In the genomic region with DNA sequence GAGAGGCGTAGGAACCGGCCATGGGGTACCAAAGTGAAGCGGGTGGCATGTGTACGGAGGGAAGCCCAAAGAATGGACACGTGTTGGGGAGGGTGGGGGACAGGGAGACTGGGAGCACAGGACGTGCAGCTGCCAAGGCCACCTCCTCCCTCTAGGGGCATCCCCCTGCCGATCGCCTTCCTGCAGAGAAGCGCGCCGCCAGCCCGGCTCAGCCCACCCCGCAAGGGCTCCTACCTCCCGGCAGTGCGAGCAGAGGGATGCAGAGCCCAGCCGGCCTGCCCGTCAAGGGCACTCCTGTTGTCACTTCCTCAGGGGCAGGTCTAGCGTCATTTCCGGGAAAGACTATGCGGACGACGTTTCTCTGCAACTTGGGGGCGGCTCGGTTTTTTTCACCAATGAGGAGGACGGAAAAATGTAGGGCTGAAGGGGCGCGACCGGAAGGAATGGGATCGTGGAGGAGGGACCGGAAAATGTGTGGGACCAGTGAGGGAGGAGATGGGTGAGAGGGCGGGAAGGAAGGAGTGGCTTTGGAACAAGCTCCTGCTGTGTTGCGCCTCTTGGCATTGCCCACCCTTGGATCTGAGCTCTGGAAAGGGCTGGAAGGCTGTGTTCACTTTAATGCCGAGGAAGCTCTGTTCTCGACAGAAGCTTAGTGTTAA, we compare ENCODE assay signal across 8 mouse cellular contexts. TPM values are rescaled to one million over a fixed set of nuclear protein-coding genes. Genes with fewer than 3 reads are reported as not detected.
DNase-seq lines count a peak whose midpoint lies in the region; ATAC-seq and TF ChIP-seq lines count a peak whose summit lies in the region.

Txn2 (minus strand) TSS at position 334 of the 659 bp plus-strand sequence.

- peak within 1 kb of the TSS; percentile 81 for H3K4me3 ChIP-seq in forebrain, embryonic 10.5 days
- H3K4me3 ChIP-seq in heart, embryonic 15.5 days, result peak within 1 kb of the TSS; percentile 88
- H3K4me3 ChIP-seq in liver, embryonic 14.5 days (ENCODE audit: insufficient read depth in 1 of 2, low read depth in 2 of 2, low read length in 2 of 2), result peak within 1 kb of the TSS; percentile 71 to 75
- H3K4me3 ChIP-seq in neural tube, embryonic 11.5 days (ENCODE audit: low read depth, low read length), result peak within 1 kb of the TSS; percentile 79
- peak within 1 kb of the TSS; percentile 70 for H3K4me3 ChIP-seq in stomach, postnatal 0 days (ENCODE audit: low read depth, low read length)

- H3K4me2 ChIP-seq in heart, embryonic 15.5 days, result peak within 1 kb of the TSS; percentile 85
- peak within 1 kb of the TSS; percentile 86 for H3K4me2 ChIP-seq in liver, embryonic 14.5 days (ENCODE audit: low read depth)
- H3K4me2 ChIP-seq in neural tube, embryonic 11.5 days (ENCODE audit: low read depth), result peak within 1 kb of the TSS; percentile 83
- peak within 1 kb of the TSS; percentile 74 for H3K4me2 ChIP-seq in stomach, postnatal 0 days (replicated peaks; ENCODE audit: low read depth)

- ATAC-seq in heart, embryonic 15.5 days (replicated peaks; ENCODE audit: insufficient number of reproducible peaks, insufficient read depth, low FRiP score, low read depth), result peak; percentile 95
- peak; percentile 88 for ATAC-seq in liver, embryonic 14.5 days (ENCODE audit: insufficient read depth)
- ATAC-seq in neural tube, embryonic 11.5 days (ENCODE audit: insufficient read depth, low FRiP score, low TSS enrichment), result peak; percentile 97
- ATAC-seq in stomach, postnatal 0 days (ENCODE audit: low FRiP score, low TSS enrichment), result peak; percentile 95

- TF ChIP-seq EP300 in liver, embryonic 14.5 days (IDR thresholded peaks at IDR 0.05; ENCODE audit: low read depth), result no peak
- no peak for TF ChIP-seq EP300 in stomach, postnatal 0 days (optimal IDR thresholded peaks at IDR 0.05)

- WGBS in forebrain, embryonic 10.5 days, result under 1% methylated on average over 34 of the region's 34 CpGs
- WGBS in heart, embryonic 15.5 days, result under 1% methylated on average over 34 of the region's 34 CpGs
- WGBS in liver, embryonic 14.5 days (ENCODE audit: insufficient replicate concordance), result under 1% methylated on average over 34 of the region's 34 CpGs
- WGBS in neural tube, embryonic 11.5 days, result under 1% methylated on average over 34 of the region's 34 CpGs
- WGBS in stomach, postnatal 0 days, result 1% methylated on average over 34 of the region's 34 CpGs

- TF ChIP-seq CTCF in liver, embryonic 14.5 days (IDR thresholded peaks at IDR 0.05; ENCODE audit: low read depth), result peak; percentile 35; the same call in 1 of the 2 replicates
- TF ChIP-seq CTCF in stomach, postnatal 0 days (IDR thresholded peaks at IDR 0.05; ENCODE audit: low read depth), result peak; percentile 44; the same call in 1 of the 2 replicates

- DNase-seq in CD8-positive naive resting alpha-beta T cell, adult 2 months (ENCODE audit: low read depth in 2 of 2, low spot score in 2 of 2), result peak; percentile 94 to 95
- DNase-seq in c-Kit-positive CD71-negative TER-119-negative erythroid progenitor cells, embryonic 14.5 days (ENCODE audit: low read depth), result peak; percentile 99
- DNase-seq in forebrain, embryonic 10.5 days (ENCODE audit: extremely low spot score, low spot score), result peak; percentile 99
- DNase-seq in kidney, postnatal 25 days, result peak; percentile 97 to 99
- DNase-seq in liver, embryonic 14.5 days (ENCODE audit: low read depth in 3 of 3, low spot score in 3 of 3), result peak; percentile 99
- DNase-seq in neural tube, embryonic 11.5 days (ENCODE audit: low spot score), result peak; percentile 95
- peak; percentile 97 for DNase-seq in stomach, postnatal 0 days (ENCODE audit: low spot score)

- no peaks in the 10 kb centered on the region for H3K9me3 ChIP-seq in forebrain, embryonic 10.5 days
- no peaks in the 10 kb centered on the region for H3K9me3 ChIP-seq in heart, embryonic 15.5 days (replicated peaks)
- no peaks in the 10 kb centered on the region for H3K9me3 ChIP-seq in liver, embryonic 14.5 days (ENCODE audit: control insufficient read depth, low read length)
- H3K9me3 ChIP-seq in neural tube, embryonic 11.5 days (ENCODE audit: control insufficient read depth, low read length), result no peaks in the 10 kb centered on the region
- no peaks in the 10 kb centered on the region for H3K9me3 ChIP-seq in stomach, postnatal 0 days (ENCODE audit: control insufficient read depth, low read length)

- H3K36me3 ChIP-seq in forebrain, embryonic 10.5 days (replicated peaks), result peaks cover 35% of the 10 kb centered on the region
- H3K36me3 ChIP-seq in heart, embryonic 15.5 days, result peaks cover 28% of the 10 kb centered on the region; the same call in 1 of the 2 replicates
- H3K36me3 ChIP-seq in liver, embryonic 14.5 days (replicated peaks; ENCODE audit: control insufficient read depth, insufficient read depth, low read depth), result peaks cover 28% of the 10 kb centered on the region
- peaks cover 5% of the 10 kb centered on the region; the same call in 1 of the 2 replicates for H3K36me3 ChIP-seq in neural tube, embryonic 11.5 days (ENCODE audit: control insufficient read depth, insufficient read depth, low read length)
- 0 out of 2 replicates have a peak, but pooled peaks cover 3% of the 10 kb centered on the region for H3K36me3 ChIP-seq in stomach, postnatal 0 days (ENCODE audit: control insufficient read depth, insufficient read depth, low read length)

- H3K9ac ChIP-seq in heart, embryonic 15.5 days, result peak within 1 kb of the TSS; percentile 83
- H3K9ac ChIP-seq in liver, embryonic 14.5 days (replicated peaks), result peak within 1 kb of the TSS; percentile 77
- H3K9ac ChIP-seq in neural tube, embryonic 11.5 days (ENCODE audit: low read length), result peak within 1 kb of the TSS; percentile 75
- peak within 1 kb of the TSS; percentile 65 for H3K9ac ChIP-seq in stomach, postnatal 0 days (ENCODE audit: low read length)

- peaks cover 38% of the 10 kb centered on the region for H3K4me1 ChIP-seq in forebrain, embryonic 10.5 days
- H3K4me1 ChIP-seq in heart, embryonic 15.5 days (replicated peaks), result peaks cover 27% of the 10 kb centered on the region
- H3K4me1 ChIP-seq in liver, embryonic 14.5 days (replicated peaks; ENCODE audit: control insufficient read depth in 2 of 2, insufficient read depth in 2 of 2, low read length in 1 of 2), result peaks cover 35 to 50% of the 10 kb centered on the region in 2 experiments
- peaks cover 16% of the 10 kb centered on the region for H3K4me1 ChIP-seq in neural tube, embryonic 11.5 days (ENCODE audit: control insufficient read depth, insufficient read depth, low read length)
- H3K4me1 ChIP-seq in stomach, postnatal 0 days (replicated peaks; ENCODE audit: control insufficient read depth, insufficient read depth), result peaks cover 4% of the 10 kb centered on the region; the same call in 1 of the 2 replicates

- no peaks in the 10 kb centered on the region for H3K27me3 ChIP-seq in forebrain, embryonic 10.5 days (ENCODE audit: poor library complexity, severe bottlenecking)
- no peaks in the 10 kb centered on the region for H3K27me3 ChIP-seq in heart, embryonic 15.5 days
- no peaks in the 10 kb centered on the region for H3K27me3 ChIP-seq in liver, embryonic 14.5 days (ENCODE audit: control insufficient read depth, insufficient read depth, low read length)
- H3K27me3 ChIP-seq in neural tube, embryonic 11.5 days (ENCODE audit: control insufficient read depth, insufficient read depth, low read length), result no peaks in the 10 kb centered on the region
- no peaks in the 10 kb centered on the region for H3K27me3 ChIP-seq in stomach, postnatal 0 days (ENCODE audit: control insufficient read depth, insufficient read depth, low read length)

- H3K27ac ChIP-seq in forebrain, embryonic 10.5 days, result peak within 1 kb of the TSS; percentile 91
- H3K27ac ChIP-seq in heart, embryonic 15.5 days, result peak within 1 kb of the TSS; percentile 99
- peak within 1 kb of the TSS; percentile 91 for H3K27ac ChIP-seq in liver, embryonic 14.5 days
- peak within 1 kb of the TSS; percentile 56; the same call in 1 of the 2 replicates for H3K27ac ChIP-seq in neural tube, embryonic 11.5 days (ENCODE audit: low read depth, low read length)
- H3K27ac ChIP-seq in stomach, postnatal 0 days (replicated peaks), result peak within 1 kb of the TSS; percentile 96

RNA-seq across cellular contexts. Expression of gene Txn2, which starts in this region (rescaled TPM):
- 288 and 291 TPM in 2 replicates for polyA plus RNA-seq in forebrain, embryonic 10.5 days (2016; fragmentation: Nextera tagmentation; extraction: Ambion mirVana)
- polyA plus RNA-seq in heart, embryonic 15.5 days (2015; fragmentation: Nextera tagmentation; extraction: Ambion mirVana), result 251 and 280 TPM in 2 replicates
- 121 and 142 TPM in 2 replicates for polyA plus RNA-seq in liver, embryonic 14.5 days (2012; rRNA removed)
- 199 and 218 TPM in 2 replicates for polyA plus RNA-seq in liver, embryonic 14.5 days (2014; fragmentation: Nextera tagmentation; extraction: Ambion mirVana)
- 262 and 277 TPM in 2 replicates for polyA plus RNA-seq in neural tube, embryonic 11.5 days (2014; fragmentation: Nextera tagmentation; extraction: Ambion mirVana)
- 172 and 176 TPM in 2 replicates for polyA plus RNA-seq in stomach, postnatal 0 days (2015; fragmentation: Nextera tagmentation; extraction: Ambion mirVana)

Comparison
In these comparisons a context has a peak if more than half of its experiments do, and no peak if none do; other contexts are left out.
1. Peak in every context shown above with its lines: DNase-seq, ATAC-seq, H3K4me3 ChIP-seq and H3K27ac ChIP-seq.